Mouse (Mus musculus) WW6 (cell line): ENCODE data around the gene Myo5c.
"Not testable (repeated sequence)": the region's sequence is repeated elsewhere in the genome, so short reads cannot be mapped to it uniquely, and the experiment has no call there.

Experiments
- DNase-seq: peaks from one replicate; pipeline ENCODE4 v3.0.0-alpha.2; 2013; ENCODE audit warnings: low read depth, low spot score

Gene Myo5c

GRCm38 (mm10) chr9:75243730-75244406 is 12.0 kb downstream of the Myo5c start:
- no peak for DNase-seq

DNA sequence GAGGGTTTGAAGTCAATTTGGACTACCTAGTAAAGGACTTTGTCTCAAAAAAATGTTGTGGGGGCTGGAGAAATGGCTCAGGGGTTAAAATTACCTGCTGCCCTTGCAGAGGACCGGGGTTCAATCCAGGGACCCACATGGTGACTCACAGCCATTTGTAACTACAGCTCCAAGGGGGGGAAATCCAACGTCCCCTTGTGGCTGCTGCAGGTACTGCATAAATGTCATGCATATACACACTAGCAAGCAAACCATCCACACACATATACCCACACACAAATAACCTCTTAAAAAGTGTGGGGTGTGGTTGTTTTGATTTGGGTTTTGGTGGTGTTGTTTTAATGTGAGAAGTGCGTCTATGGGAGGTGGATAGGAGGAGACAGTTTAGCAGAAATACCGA is 12.7 kb downstream of the Myo5c start:
- DNase-seq = no peak

GRCm38 (mm10) chr9:75246080-75246930 is 14.5 kb downstream of the Myo5c start:
- DNase-seq = no peak

- no peak for DNase-seq
Observed at GRCm38 (mm10) chr9:75247870-75248269, 16.1 kb downstream of the Myo5c start.

DNA sequence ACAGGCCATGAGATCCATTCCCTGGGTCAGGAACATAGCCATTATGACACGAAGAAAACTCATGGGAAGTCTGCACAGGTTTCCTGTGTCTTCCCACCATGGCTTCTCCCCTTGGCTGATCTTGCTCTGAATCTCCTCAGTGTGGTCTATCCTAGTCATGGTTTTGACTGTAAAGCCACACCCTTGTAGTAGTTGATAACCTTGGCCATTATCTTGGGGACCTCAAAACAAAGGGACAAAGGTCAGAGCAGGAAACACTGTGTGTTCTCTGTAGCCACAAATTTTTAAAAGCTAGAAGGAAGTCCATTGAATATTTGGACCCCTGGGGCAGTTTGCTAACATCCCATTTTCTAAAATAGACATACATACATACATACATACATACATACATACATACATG is 16.5 kb downstream of the Myo5c start:
- DNase-seq = no peak

DNA sequence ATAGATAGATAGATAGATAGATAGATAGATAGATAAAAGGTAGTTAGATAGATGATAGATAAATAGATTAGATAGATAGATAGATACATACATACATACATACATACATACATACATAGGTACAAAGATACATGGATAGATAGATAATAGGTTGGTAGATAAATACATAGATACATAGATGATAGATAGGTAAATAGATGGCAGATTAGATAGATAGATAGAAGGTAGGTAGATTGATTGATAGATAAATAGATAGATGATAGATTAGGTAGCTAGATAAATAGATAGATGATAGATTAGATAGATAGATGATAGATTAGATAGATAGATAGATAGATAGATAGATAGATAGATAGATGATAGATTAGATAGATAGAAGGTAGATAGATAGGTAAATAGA is 17.1 kb downstream of the Myo5c start:
- DNase-seq = no peak

- DNase-seq = not testable (repeated sequence)
Observed at GRCm38 (mm10) chr9:75253158-75253557, 21.3 kb downstream of the Myo5c start.

DNA sequence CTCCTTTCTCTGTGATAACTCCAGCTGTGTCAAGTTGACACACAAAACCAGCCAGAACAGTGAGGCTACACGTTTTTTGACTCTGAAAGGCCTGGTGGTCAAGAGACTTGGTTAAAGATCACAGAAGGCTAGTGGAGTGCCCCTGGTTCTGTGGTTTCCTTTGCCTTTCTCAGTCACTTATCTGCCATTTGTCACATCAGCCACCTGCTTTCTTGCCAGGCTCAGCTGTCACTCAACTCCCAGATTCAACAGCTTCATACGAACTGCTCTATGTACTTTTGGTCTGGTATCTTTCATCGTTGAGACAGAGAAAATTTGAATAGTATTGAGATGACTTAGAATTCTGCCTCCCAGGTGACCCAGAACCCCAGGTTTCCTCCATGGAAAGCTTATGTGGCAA is 21.9 kb downstream of the Myo5c start:
- DNase-seq = no peak

- DNase-seq = no peak
Observed at GRCm38 (mm10) chr9:75254196-75254955, 22.6 kb downstream of the Myo5c start.

DNA sequence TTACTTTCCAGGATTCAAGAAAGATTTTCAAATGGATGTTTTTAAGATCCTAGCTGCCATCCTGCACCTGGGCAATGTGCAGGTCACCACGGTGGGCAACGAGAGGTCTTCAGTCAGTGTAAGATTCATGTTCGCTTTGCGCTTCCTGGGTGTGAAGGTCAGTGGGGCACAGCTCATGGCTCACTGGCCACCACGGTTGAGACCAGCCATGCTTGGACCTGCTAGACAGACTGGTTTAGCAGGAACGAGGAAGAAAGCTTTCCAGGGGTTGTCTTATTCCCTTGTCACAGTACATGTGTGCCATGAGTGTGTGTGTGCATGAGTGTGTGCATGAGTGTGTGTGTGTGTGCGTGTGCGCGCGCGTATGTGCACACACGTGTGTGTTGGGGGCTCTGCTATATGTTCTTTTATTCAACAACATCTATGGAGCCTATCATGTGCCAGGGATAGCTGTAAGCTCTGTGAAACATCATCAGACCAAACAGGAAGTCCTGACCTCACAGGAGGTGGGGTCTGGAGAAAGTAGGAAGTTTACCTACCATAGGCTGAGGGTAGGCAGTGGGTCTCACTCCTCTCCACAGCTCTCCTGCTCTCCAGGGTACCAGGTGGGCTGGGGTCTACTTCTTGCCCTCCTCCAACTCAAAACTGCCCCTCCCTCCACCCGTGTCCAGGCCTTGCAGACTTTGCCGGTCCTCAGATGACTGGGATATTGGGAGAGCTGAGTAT is 24.2 kb downstream of the Myo5c start:
- DNase-seq = no peak

DNA sequence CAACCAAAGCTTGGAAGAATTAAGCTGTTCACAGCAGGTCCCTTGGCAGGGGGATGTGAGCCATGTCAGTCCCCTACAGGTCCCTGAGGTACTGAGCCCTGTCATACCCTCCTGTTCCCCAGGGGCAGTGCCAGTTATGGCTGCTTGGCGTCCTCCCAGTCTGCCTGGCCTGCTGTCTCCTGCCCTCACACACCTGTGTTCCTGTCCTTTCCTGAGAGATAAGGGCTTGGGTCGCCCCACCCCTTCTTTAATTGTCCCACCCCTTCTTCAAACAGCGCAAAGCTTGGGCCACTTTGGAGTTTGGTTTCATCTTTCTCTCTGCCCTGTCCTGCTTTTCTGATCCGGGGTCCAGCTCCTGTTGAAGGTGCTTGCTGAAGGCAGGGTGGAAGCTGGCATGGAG is 27.0 kb downstream of the Myo5c start:
- no peak for DNase-seq

GRCm38 (mm10) chr9:75259656-75260055 is 27.8 kb downstream of the Myo5c start:
- DNase-seq = no peak

GRCm38 (mm10) chr9:75261332-75261872 is 29.6 kb downstream of the Myo5c start:
- no peak for DNase-seq

DNA sequence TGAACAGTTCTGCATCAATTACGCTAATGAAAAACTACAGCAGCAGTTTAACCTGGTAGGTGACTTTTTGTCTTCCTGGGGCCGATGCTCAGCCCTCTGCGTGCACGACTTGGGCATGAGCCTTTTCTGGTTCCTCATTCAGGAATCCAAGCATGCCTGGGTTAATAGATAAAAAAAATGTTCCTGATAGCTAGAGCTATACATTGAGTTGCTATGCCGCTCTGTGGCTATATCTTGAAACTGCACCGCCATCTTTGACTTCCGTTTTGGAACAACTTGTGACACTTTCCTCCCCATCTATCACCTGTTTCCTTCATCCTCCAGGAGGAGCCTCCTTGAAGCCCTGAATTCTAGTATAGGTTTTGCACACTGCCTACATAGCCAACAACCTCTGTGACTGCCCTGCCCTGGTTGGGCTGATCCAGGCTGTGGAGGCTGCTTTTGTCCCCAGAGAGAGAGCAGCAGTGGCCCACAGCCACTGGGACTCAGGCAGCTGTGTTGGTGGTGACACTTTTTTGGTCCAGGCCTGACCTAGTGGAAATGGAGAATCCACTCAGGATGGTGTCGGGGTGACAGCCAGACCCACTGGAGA is 30.5 kb downstream of the Myo5c start:
- DNase-seq = no peak

DNA sequence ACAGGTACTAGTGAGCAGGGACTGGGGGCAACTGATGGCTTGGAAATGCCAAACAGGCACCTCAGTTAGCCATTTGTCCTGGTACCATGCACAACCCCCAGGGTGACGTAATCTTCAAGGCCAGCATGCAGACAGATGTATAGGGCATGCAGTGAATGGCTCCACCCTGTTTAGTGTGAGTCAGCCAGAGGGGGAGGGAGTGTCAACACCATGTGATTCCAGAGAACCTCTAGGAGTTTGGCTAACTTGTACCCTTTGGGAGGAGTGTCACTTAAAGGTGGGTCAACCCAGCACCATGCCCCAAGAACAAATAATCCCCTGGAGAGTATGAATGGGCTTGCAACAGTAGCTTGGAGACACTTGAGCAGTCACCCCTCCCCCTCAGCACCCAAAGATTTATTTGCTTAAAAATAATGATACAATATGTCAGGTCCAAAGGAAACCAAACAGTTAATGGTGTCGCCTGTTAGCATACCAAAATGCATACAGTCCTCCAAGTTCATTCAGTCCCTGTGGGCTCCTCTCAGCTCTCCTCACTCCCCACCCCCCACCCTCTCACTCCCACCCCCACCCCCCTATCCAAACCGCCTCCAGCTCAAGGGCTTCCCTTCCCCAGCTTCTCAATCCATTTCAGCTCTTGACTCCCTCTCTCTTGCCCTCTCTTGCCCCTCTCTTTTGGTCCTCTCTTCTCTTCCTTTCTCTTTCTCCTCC is 32.3 kb downstream of the Myo5c start:
- DNase-seq = no peak

GRCm38 (mm10) chr9:75267147-75267546 is 35.3 kb downstream of the Myo5c start:
- no peak for DNase-seq

GRCm38 (mm10) chr9:75270382-75270781 is 38.6 kb downstream of the Myo5c start:
- DNase-seq = no peak

DNA sequence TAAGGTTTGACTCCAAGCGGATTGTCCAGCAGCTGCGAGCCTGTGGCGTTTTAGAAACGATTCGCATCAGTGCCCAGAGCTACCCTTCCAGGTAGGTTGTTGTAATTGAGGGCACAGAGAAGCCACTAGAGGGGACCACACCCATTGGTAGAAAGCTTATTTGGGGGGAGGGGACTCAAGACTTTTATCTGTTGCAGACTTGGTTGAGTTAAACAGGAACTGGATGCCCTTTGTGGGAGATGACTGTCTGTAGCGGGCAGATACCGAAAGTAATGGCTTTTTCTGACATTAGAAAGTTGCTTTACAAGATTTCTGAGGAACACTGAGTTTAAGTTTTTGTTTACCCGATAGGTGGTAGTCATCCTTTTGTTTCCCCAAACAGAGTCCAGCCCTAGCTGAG is 39.7 kb downstream of the Myo5c start:
- DNase-seq = no peak

DNA sequence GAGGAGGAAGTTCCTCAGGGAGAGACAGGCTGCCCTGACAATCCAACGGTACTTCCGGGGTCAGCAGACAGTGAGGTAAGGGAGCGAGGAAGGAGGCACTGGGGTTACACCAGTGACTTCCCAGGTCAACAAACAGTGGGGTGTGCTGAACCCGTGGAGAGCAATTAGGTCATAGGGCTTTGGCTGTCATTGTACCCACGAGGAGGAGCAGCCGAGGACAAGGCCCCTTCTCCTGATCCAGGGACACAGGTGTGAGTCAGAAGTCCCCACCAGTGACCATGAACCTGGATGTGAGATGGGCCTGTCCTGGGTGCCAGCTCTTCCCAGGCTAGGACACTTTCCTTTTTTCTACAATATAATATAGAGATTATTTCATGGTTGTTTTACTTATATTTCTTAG is 41.8 kb downstream of the Myo5c start:
- DNase-seq = no peak

DNA sequence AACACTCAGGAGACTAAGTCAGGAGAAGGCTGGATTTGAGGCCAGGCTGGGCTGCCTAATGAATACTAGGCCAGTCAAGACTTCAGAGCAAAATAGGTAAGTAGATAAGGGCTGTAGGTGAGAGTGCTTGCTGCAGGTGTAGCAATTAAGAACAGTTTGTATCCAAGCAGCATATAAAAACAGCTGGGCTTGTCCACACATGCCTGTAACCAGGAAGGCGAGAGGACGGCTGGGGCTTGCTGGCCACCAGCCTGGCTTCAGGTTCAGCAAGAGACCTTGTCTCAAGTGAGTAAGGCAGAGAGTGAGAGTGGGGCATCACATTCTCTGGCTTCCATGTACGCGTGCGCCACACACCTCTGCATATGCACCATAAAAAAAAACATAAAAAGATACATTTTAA is 42.7 kb downstream of the Myo5c start:
- no peak for DNase-seq
